Mouse (Mus musculus) inflammation-experienced regulatory T-cells, adult 6 months (primary cell): ENCODE measurements around the gene Dus3l. TPM values are rescaled to one million over a fixed set of nuclear protein-coding genes. Genes with fewer than 3 reads are reported as not detected.

Source experiments
- ATAC-seq: one replicate; pipeline ENCODE4 v1.8.0; 2017
- polyA plus RNA-seq, 3 experiments: library from polyadenylated mRNA; unstranded; fragments of 100-300 nt; shearing (Covaris generic); gene quantifications; one replicate each; pipeline ENCODE4 v1.2.1; 2017

The Dus3l gene
- polyA plus RNA-seq, 3 experiments from 2014 or later, result 16.2 to 34.6 (median 34.0) TPM

DNA sequence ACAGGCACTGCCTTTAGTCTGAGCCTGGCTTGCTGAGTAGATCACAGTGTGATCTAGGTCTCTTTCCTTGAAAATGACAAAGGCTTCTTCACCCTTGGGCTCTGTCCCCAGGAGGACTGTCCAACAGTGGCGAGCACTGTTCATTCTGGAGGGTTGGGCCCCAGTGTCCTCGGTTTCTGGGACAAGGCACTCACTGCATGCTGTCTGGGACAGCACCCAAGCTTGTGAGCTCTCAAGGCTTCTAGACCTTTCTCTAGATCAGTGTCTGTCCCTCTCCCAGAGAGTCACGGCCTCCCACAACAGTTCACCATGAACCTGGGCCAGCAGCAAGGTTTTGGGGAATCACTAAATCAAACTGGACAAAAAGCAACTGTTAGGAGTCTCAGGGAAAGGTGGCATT is 28.0 kb downstream of the Dus3l start:
- no peak for ATAC-seq

- ATAC-seq, result no peak
Observed at GRCm38 (mm10) chr17:56793614-56794319, 29.2 kb downstream of the Dus3l start.

GRCm38 (mm10) chr17:56799276-56799675 is 34.7 kb downstream of the Dus3l start:
- ATAC-seq, result no peak

DNA sequence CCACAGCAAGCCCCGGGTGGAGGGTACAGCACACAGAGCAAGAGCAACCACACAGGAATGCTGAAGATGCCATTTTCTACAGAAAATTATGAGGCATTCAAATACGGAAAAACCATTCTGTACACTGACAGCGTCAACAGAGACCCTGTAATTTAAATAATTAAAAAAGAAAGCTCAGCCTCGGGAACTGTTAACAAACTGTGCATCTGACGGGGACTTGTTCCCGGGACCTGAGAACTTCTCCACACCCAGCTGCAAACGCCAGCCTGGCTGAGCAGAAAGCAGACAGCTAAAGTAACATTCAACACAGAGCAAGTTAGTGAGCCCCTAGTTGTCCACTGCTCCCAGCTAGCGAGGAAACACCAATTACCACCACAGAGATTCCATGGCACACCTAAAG is 37.5 kb downstream of the Dus3l start:
- ATAC-seq, result no peak

- no peak for ATAC-seq
Observed at GRCm38 (mm10) chr17:56804952-56805351, 40.4 kb downstream of the Dus3l start.

DNA sequence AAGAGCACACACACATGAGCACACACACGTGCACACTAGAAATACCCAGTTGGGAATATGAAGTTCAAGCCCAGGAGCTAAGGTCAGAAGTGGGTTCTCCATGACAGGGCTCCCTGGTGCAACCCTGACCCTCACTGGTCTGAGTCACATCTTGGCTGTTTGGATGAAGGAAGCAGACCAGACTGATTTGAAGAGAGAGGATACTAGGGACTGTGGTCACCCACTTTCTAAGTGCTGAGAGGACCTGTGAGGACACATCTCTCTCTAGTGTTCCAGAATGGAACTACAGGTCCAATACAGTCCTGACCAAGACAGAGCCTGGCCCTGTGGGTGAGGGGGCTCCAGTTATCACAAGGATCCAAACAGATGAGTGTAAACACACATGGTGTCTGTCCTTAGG is 41.2 kb downstream of the Dus3l start:
- no peak for ATAC-seq

- peak; percentile 84 for ATAC-seq
Observed at GRCm38 (mm10) chr17:56808518-56808917, 44.0 kb downstream of the Dus3l start.

GRCm38 (mm10) chr17:56810245-56810644 is 45.7 kb downstream of the Dus3l start:
- no peak for ATAC-seq

DNA sequence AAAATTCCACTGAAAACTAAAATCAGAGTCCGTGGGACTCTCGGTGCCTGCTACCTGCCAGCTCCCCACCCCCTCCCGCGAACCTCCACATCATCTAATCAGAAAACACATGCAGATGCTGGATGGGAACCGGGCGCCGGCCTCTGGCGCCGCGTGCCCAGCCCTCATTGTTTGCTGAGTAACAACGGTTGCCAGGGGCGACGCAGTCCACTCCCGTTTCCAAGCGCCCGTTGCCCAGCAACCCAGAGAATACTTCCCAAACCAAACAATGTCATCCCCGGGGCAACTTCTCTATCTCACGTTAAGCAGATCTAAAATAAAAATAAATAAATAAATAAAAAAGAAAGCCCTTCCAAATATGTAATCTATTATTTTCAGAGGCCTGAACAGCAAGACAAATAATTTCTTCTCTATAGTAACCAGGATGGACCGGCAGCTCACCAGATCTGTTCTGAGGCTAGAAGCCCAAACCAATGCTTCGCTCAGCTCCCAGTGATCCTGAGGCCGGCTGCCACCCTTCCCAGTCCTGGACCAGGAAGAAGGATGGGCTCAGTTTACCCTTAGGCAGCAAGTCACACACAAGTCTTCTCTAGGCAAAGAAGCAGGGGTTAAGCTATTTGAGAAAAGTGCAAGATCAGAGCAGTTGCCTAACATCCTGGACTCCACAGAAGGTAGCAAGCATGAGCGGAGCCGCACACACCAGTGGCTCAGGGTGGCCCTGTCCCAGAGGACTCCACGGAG is 49.9 kb downstream of the Dus3l start:
- ATAC-seq, result no peak

GRCm38 (mm10) chr17:56815057-56815345 is 50.4 kb downstream of the Dus3l start:
- ATAC-seq, result no peak

GRCm38 (mm10) chr17:56818067-56818636 is 53.6 kb downstream of the Dus3l start:
- no peak for ATAC-seq

GRCm38 (mm10) chr17:56819032-56819545 is 54.5 kb downstream of the Dus3l start:
- peak; percentile 3 for ATAC-seq

Other genes with a start within 250 kb of the Dus3l start
- gene Gm20219, start 210.4 kb upstream of the Dus3l start, polyA plus RNA-seq, result 1 to 10 TPM in 2 of 3 experiments, under 1 TPM in 1; 0.67 to 4.4 (median 3.5) TPM
- 10 to 100 TPM; 35.0 to 55.9 (median 51.8) TPM for gene Safb2, start 180.2 kb upstream of the Dus3l start, polyA plus RNA-seq
- gene Safb, start 179.9 kb upstream of the Dus3l start, polyA plus RNA-seq, result 10 to 100 TPM; 36.9 to 55.3 (median 39.7) TPM
- gene 2410015M20Rik, start 155.0 kb upstream of the Dus3l start, polyA plus RNA-seq, result 100 to 1,000 TPM; 203 to 308 (median 286) TPM
- gene Rpl36, start 151.3 kb upstream of the Dus3l start, polyA plus RNA-seq, result 1,000 to 10,000 TPM; 2,478 to 5,003 (median 4,913) TPM
- 1 to 10 TPM; 7.5 to 8.1 (median 8.1) TPM for gene Lonp1, start 137.9 kb upstream of the Dus3l start, polyA plus RNA-seq
- 1 to 10 TPM in 2 of 3 experiments, under 1 TPM in 1; 0.68 to 3.9 (median 3.3) TPM for gene Catsperd, start 136.6 kb upstream of the Dus3l start, polyA plus RNA-seq
- gene Ranbp3, start 91.5 kb upstream of the Dus3l start, polyA plus RNA-seq, result 10 to 100 TPM; 54.4 to 59.4 (median 58.4) TPM
- gene Ndufa11, start 47.0 kb upstream of the Dus3l start, polyA plus RNA-seq, result 100 to 1,000 TPM; 216 to 257 (median 247) TPM
- 1 to 10 TPM; 3.1 to 7.4 (median 3.8) TPM for gene Vmac, start 46.7 kb upstream of the Dus3l start, polyA plus RNA-seq
- not detected for gene Nrtn, start 7.2 kb upstream of the Dus3l start, polyA plus RNA-seq
- gene Prr22, start 5.5 kb downstream of the Dus3l start, polyA plus RNA-seq, result under 1 TPM; 0.59 to 0.79 (median 0.75) TPM
- gene Rfx2, start 66.3 kb downstream of the Dus3l start, polyA plus RNA-seq, result 1 to 10 TPM in 2 of 3 experiments, under 1 TPM in 1; 0.62 to 3.3 (median 1.5) TPM
- not detected for gene Acsbg2, start 109.7 kb downstream of the Dus3l start, polyA plus RNA-seq
- under 1 TPM; 0.21 to 0.57 (median 0.28) TPM for gene 1700061G19Rik, start 110.7 kb downstream of the Dus3l start, polyA plus RNA-seq
- gene Mllt1, start 170.7 kb downstream of the Dus3l start, polyA plus RNA-seq, result 1 to 10 TPM; 5.4 to 6.2 (median 5.6) TPM
- not detected for gene Acer1, start 217.4 kb downstream of the Dus3l start, polyA plus RNA-seq
- gene Clpp, start 225.5 kb downstream of the Dus3l start, polyA plus RNA-seq, result 100 to 1,000 TPM in 2 of 3 experiments, 10 to 100 TPM in 1; 61.9 to 113 (median 112) TPM
- gene Alkbh7, start 232.6 kb downstream of the Dus3l start, polyA plus RNA-seq, result 10 to 100 TPM; 20.3 to 29.1 (median 22.2) TPM
- gene Pspn, start 235.3 kb downstream of the Dus3l start, polyA plus RNA-seq, result 1 to 10 TPM in 1 of 3 experiments, under 1 TPM in 1, not detected in 1; 0.82 to 1.5 TPM
- 10 to 100 TPM; 66.8 to 86.1 (median 78.3) TPM for gene Gtf2f1, start 246.5 kb downstream of the Dus3l start, polyA plus RNA-seq
- 1 to 10 TPM in 1 of 3 experiments, under 1 TPM in 2; 0.51 to 1.7 (median 0.67) TPM for gene Gm17949, start 246.7 kb downstream of the Dus3l start, polyA plus RNA-seq